Mouse (Mus musculus): ENCODE measurements around the gene Ogfrl1. TPM values are rescaled to one million over a fixed set of nuclear protein-coding genes. Genes with fewer than 3 reads are reported as not detected.

Gene Ogfrl1
- total and polyA plus RNA-seq, 3 experiments: 6.6 to 9.0 TPM; not detected in 1

GRCm38 (mm10) chr1:23409960-23410359, 12.4 kb upstream of the Ogfrl1 start:
- no peak overlapping the region for H3K27ac ChIP-seq (ENCODE audit: control insufficient read depth, low read depth, low read length)
- no peak overlapping the region for H3K4me3 ChIP-seq (ENCODE audit: control insufficient read depth in 1 of 2, insufficient read depth in 1 of 2, low read depth in 2 of 2, low read length in 2 of 2)
- no peaks in the 10 kb centered on the region for H3K36me3 ChIP-seq (ENCODE audit: control insufficient read depth in 1 of 2, insufficient read depth in 2 of 2, low read length in 2 of 2)
- no peaks in the 10 kb centered on the region for H3K9me3 ChIP-seq (replicated peaks; ENCODE audit: insufficient read depth, low read length)
- no peaks in the 10 kb centered on the region for H3K4me1 ChIP-seq (ENCODE audit: control insufficient read depth in 1 of 2, insufficient read depth in 2 of 2, low read length in 2 of 2)
- H3K79me2 ChIP-seq (ENCODE audit: control insufficient read depth, insufficient read depth, low read length, poor library complexity): no peaks in the 10 kb centered on the region
- H3K9ac ChIP-seq (ENCODE audit: control insufficient read depth, low read depth, low read length, poor library complexity, severe bottlenecking): no peak overlapping the region
- TF ChIP-seq CTCF (IDR thresholded peaks at IDR 0.05 in 2 of 3, conservative IDR thresholded peaks at IDR 0.05 in 1 of 3; ENCODE audit: control insufficient read depth in 1 of 3, insufficient read depth in 1 of 3, low read depth in 2 of 3, low read length in 3 of 3, poor library complexity in 1 of 3, severe bottlenecking in 1 of 3): no peak
- no peak for TF ChIP-seq KAT2A (conservative IDR thresholded peaks at IDR 0.05; ENCODE audit: low read depth, low read length)
- TF ChIP-seq GABPA (IDR thresholded peaks at IDR 0.05; ENCODE audit: low read depth, low read length): no peak
- TF ChIP-seq TBP (IDR thresholded peaks at IDR 0.05; ENCODE audit: low read depth, low read length): no peak
- no peak for TF ChIP-seq MAZ (IDR thresholded peaks at IDR 0.05; ENCODE audit: low read depth, low read length)
- TF ChIP-seq SIN3A (IDR thresholded peaks at IDR 0.05; ENCODE audit: low read length): no peak
- TF ChIP-seq MXI1 (IDR thresholded peaks at IDR 0.05; ENCODE audit: low read depth, low read length): no peak
- no peak for TF ChIP-seq RCOR1 (IDR thresholded peaks at IDR 0.05; ENCODE audit: low read depth, low read length)
- no peak for TF ChIP-seq CHD2 (IDR thresholded peaks at IDR 0.05; ENCODE audit: low read length)
- TF ChIP-seq SMC3 (IDR thresholded peaks at IDR 0.05; ENCODE audit: low read depth, low read length): no peak
- no peak for TF ChIP-seq ETS1 (IDR thresholded peaks at IDR 0.05; ENCODE audit: low read depth, low read length)
- no peak for TF ChIP-seq UBTF (IDR thresholded peaks at IDR 0.05; ENCODE audit: borderline replicate concordance, insufficient read depth, low read depth, low read length)
- TF ChIP-seq MEF2A (IDR thresholded peaks at IDR 0.05; ENCODE audit: extremely low read depth, insufficient replicate concordance, low read depth, low read length, poor library complexity, severe bottlenecking): no peak
- no peak for TF ChIP-seq EP300 (IDR thresholded peaks at IDR 0.05; ENCODE audit: low read depth in 1 of 2, low read length in 2 of 2)
- no peak for TF ChIP-seq BHLHE40 (IDR thresholded peaks at IDR 0.05; ENCODE audit: borderline replicate concordance, low read depth, low read length)
- H3K27me3 ChIP-seq (ENCODE audit: control insufficient read depth in 1 of 2, insufficient read depth in 2 of 2, low read length in 2 of 2): no peaks in the 10 kb centered on the region
- DNase-seq (ENCODE audit: low read depth, low spot score): no peak

GRCm38 (mm10) chr1:23402401-23402800, 4.8 kb upstream of the Ogfrl1 start:
- no peak overlapping the region for H3K27ac ChIP-seq (ENCODE audit: control insufficient read depth, low read depth, low read length)
- no peaks in the 10 kb centered on the region for H3K79me2 ChIP-seq (ENCODE audit: control insufficient read depth, insufficient read depth, low read length, poor library complexity)
- no peaks in the 10 kb centered on the region for H3K27me3 ChIP-seq (ENCODE audit: control insufficient read depth in 1 of 2, insufficient read depth in 2 of 2, low read length in 2 of 2)
- peaks cover 2% of the 10 kb centered on the region in 2 experiments; a peak in 2 of 4 replicates for H3K4me1 ChIP-seq (ENCODE audit: control insufficient read depth in 1 of 2, insufficient read depth in 2 of 2, low read length in 2 of 2)
- no peak for DNase-seq (ENCODE audit: low read depth, low spot score)
- no peak overlapping the region for H3K9ac ChIP-seq (ENCODE audit: control insufficient read depth, low read depth, low read length, poor library complexity, severe bottlenecking)
- peak; percentile 36; the same call in 1 of the 2 replicates for TF ChIP-seq TCF12 (IDR thresholded peaks at IDR 0.05; ENCODE audit: low read depth, low read length)
- no peak for TF ChIP-seq UBTF (IDR thresholded peaks at IDR 0.05; ENCODE audit: borderline replicate concordance, insufficient read depth, low read depth, low read length)
- TF ChIP-seq BHLHE40 (IDR thresholded peaks at IDR 0.05; ENCODE audit: borderline replicate concordance, low read depth, low read length): peak; percentile 42; the same call in 1 of the 2 replicates
- TF ChIP-seq POLR2AphosphoS2 (IDR thresholded peaks at IDR 0.05; ENCODE audit: low read length): no peak
- H3K4me3 ChIP-seq (ENCODE audit: control insufficient read depth in 1 of 2, insufficient read depth in 1 of 2, low read depth in 2 of 2, low read length in 2 of 2): no peak overlapping the region
- peaks cover 0 to 5% of the 10 kb centered on the region in 2 experiments; a peak in 2 of 4 replicates for H3K36me3 ChIP-seq (ENCODE audit: control insufficient read depth in 1 of 2, insufficient read depth in 2 of 2, low read length in 2 of 2)
- H3K9me3 ChIP-seq (replicated peaks; ENCODE audit: insufficient read depth, low read length): no peaks in the 10 kb centered on the region

Measured in MEL (cell line).